8 mouse cellular contexts compared by ENCODE assay signal in the genomic region with DNA sequence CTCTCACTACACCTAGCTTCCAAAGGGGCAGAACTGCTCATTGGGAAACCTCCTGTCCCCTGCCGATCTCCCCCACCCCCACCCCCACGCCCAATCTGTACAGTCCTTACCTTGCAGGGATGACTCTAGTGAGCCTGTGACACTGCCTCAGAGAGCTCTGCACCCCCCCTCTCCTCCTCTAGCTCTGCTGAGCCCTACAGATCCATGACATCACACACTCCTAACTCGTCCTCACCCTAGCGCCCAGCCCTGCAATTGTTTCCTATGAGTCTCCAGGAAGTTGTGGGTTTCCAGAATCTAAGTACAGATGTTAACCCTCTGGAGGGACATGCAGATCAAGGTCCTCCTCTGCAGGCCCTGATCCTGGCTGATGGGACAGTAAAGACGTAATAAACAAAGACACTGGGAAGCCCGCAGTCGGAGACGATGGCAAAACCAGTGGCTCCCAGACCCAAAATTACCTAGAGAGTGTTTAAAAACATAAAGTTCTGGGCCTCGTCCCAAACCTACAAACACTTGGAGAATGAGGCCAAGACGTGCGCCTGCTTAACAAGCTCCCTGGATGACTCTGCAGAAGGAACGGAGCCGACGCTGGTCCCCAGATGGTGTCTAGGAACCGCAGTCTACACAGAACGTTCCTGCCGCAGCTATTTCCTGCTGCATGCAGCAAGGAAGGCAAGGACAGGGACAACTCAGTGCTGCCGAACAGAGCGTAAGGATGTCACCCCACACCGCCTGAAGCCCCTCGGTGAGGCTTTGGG.
DNase-seq lines count a peak whose midpoint lies in the region; ATAC-seq lines count a peak whose summit lies in the region.

No protein-coding gene starts in this region.

- no peak overlapping the region for H3K9ac ChIP-seq in forebrain, embryonic 13.5 days
- no peak overlapping the region for H3K9ac ChIP-seq in intestine, embryonic 16.5 days (ENCODE audit: low read depth, low read length)

- no peak for DNase-seq in forebrain, embryonic 10.5 days (ENCODE audit: extremely low spot score, low spot score)
- peak; percentile 14 for DNase-seq in urinary bladder, postnatal 14 days (ENCODE audit: low spot score)
- no peak for DNase-seq in urinary bladder, adult 2 months (ENCODE audit: low spot score)
- DNase-seq in Muller cell, postnatal 12 days (ENCODE audit: inconsistent ontology term), result no peak

- H3K4me3 ChIP-seq in forebrain, embryonic 13.5 days, result no peak overlapping the region
- no peak overlapping the region for H3K4me3 ChIP-seq in forebrain, embryonic 10.5 days
- no peak overlapping the region for H3K4me3 ChIP-seq in intestine, embryonic 16.5 days (ENCODE audit: low read length)

- 72% methylated on average over 21 of the region's 21 CpGs for WGBS in forebrain, embryonic 13.5 days
- 82% methylated on average over 21 of the region's 21 CpGs for WGBS in forebrain, embryonic 10.5 days
- WGBS in intestine, embryonic 16.5 days, result 64% methylated on average over 21 of the region's 21 CpGs

- no peak overlapping the region; the same call in 1 of the 2 replicates for H3K27ac ChIP-seq in forebrain, embryonic 13.5 days
- no peak overlapping the region for H3K27ac ChIP-seq in forebrain, embryonic 10.5 days
- H3K27ac ChIP-seq in intestine, embryonic 16.5 days (ENCODE audit: low read length), result peak overlapping the region; percentile 35; the same call in 1 of the 2 replicates

- 0 out of 2 replicates have a peak overlapping the region, but pooled peaks have one; percentile 5 for H3K4me2 ChIP-seq in forebrain, embryonic 13.5 days
- H3K4me2 ChIP-seq in intestine, embryonic 16.5 days (ENCODE audit: low read depth, low read length), result no peak overlapping the region

- no peaks in the 10 kb centered on the region for H3K36me3 ChIP-seq in forebrain, embryonic 13.5 days (ENCODE audit: poor library complexity, severe bottlenecking)
- peaks cover 32% of the 10 kb centered on the region for H3K36me3 ChIP-seq in forebrain, embryonic 10.5 days (replicated peaks)
- H3K36me3 ChIP-seq in intestine, embryonic 16.5 days (ENCODE audit: control insufficient read depth, insufficient read depth, low read length), result no peaks in the 10 kb centered on the region

- peak; percentile 52 for ATAC-seq in forebrain, embryonic 13.5 days
- peak; percentile 71 for ATAC-seq in intestine, embryonic 16.5 days
- ATAC-seq in megakaryocyte progenitor cell, adult 5-6 weeks (replicated peaks; ENCODE audit: poor library complexity), result peak; percentile 86
- no peak for ATAC-seq in monocyte, adult 5-6 weeks (replicated peaks; ENCODE audit: insufficient number of reproducible peaks, low FRiP score, low TSS enrichment, poor library complexity, severe bottlenecking)

- H3K27me3 ChIP-seq in forebrain, embryonic 13.5 days, result no peaks in the 10 kb centered on the region
- H3K27me3 ChIP-seq in forebrain, embryonic 10.5 days (ENCODE audit: poor library complexity, severe bottlenecking), result no peaks in the 10 kb centered on the region
- H3K27me3 ChIP-seq in intestine, embryonic 16.5 days (replicated peaks; ENCODE audit: control insufficient read depth, insufficient read depth, low read length), result no peaks in the 10 kb centered on the region

- H3K9me3 ChIP-seq in forebrain, embryonic 13.5 days (replicated peaks), result no peaks in the 10 kb centered on the region
- H3K9me3 ChIP-seq in forebrain, embryonic 10.5 days, result no peaks in the 10 kb centered on the region
- H3K9me3 ChIP-seq in intestine, embryonic 16.5 days (ENCODE audit: control insufficient read depth, low read length), result no peaks in the 10 kb centered on the region

- H3K4me1 ChIP-seq in forebrain, embryonic 13.5 days, result peaks cover 73% of the 10 kb centered on the region
- peaks cover 54% of the 10 kb centered on the region for H3K4me1 ChIP-seq in forebrain, embryonic 10.5 days
- peaks cover 8% of the 10 kb centered on the region; the same call in 1 of the 2 replicates for H3K4me1 ChIP-seq in intestine, embryonic 16.5 days (ENCODE audit: control insufficient read depth, insufficient read depth, low read length)
